Mouse (Mus musculus) megakaryocyte-erythroid progenitor cell, adult 5-6 weeks (primary cell): ENCODE results near the gene Socs3. TPM values are rescaled to one million over a fixed set of nuclear protein-coding genes. Genes with fewer than 3 reads are reported as not detected.
A peak's percentile ranks its signal among the peaks of the same experiment; 100 is the strongest.

ENCODE experiments used
- ATAC-seq: replicated peaks from 2 replicates; pipeline ENCODE4 v1.8.0; 2016; ENCODE audit warnings: mild to moderate bottlenecking, inconsistent platforms; ENCODE audit not compliant: severe bottlenecking, poor library complexity, low FRiP score, low TSS enrichment
- total RNA-seq, 2 experiments: library from RNA; stranded (forward) in 1 of 2; stranded (reverse) in 1 of 2; fragments of 200-1000, 215-1000 nt in 1 of 2; fragments of >200 nt in 1 of 2; fragmentation: Nextera tagmentation in 1 of 2; gene quantifications; 2 replicates each; pipeline ENCODE4 v1.2.3; 2014 to 2017

Gene Socs3
- total RNA-seq, 2 experiments from 2014 or later = 2.0 TPM; not detected in 1

- ATAC-seq = no peak
These were observed 5.5 kb upstream of the Socs3 start for GRCm38 (mm10) chr11:117975211-117975967.

GRCm38 (mm10) chr11:117974327-117975125 lies 4.7 kb upstream of the Socs3 start:
- ATAC-seq = 0 out of 2 replicates have a peak, but pooled peaks have one; percentile 20

GRCm38 (mm10) chr11:117973569-117973968 lies 3.7 kb upstream of the Socs3 start:
- ATAC-seq = no peak

- ATAC-seq = no peak
These were observed 3.1 kb upstream of the Socs3 start for GRCm38 (mm10) chr11:117972656-117973558.

GRCm38 (mm10) chr11:117971646-117972242 lies 1.9 kb upstream of the Socs3 start:
- ATAC-seq = no peak

GRCm38 (mm10) chr11:117971100-117971499 lies 1.3 kb upstream of the Socs3 start:
- ATAC-seq = no peak

GRCm38 (mm10) chr11:117969100-117969944 lies 525 bp downstream of the Socs3 start:
- ATAC-seq = peak; percentile 56

- ATAC-seq = no peak
These were observed 1.1 kb downstream of the Socs3 start for GRCm38 (mm10) chr11:117968716-117969099.

GRCm38 (mm10) chr11:117968016-117968671 lies 1.7 kb downstream of the Socs3 start:
- ATAC-seq = no peak

- ATAC-seq = no peak
These were observed 2.4 kb downstream of the Socs3 start for GRCm38 (mm10) chr11:117967249-117968015.

- no peak for ATAC-seq
These were observed 3.2 kb downstream of the Socs3 start for GRCm38 (mm10) chr11:117966506-117967100.

- no peak for ATAC-seq
These were observed 4.3 kb downstream of the Socs3 start for GRCm38 (mm10) chr11:117965561-117965981.

GRCm38 (mm10) chr11:117965052-117965451 lies 4.8 kb downstream of the Socs3 start:
- no peak for ATAC-seq

- no peak for ATAC-seq
These were observed 5.6 kb downstream of the Socs3 start for GRCm38 (mm10) chr11:117964294-117964693.

GRCm38 (mm10) chr11:117963872-117964271 lies 6.0 kb downstream of the Socs3 start:
- no peak for ATAC-seq

GRCm38 (mm10) chr11:117963091-117963793 lies 6.6 kb downstream of the Socs3 start:
- peak; percentile 93 for ATAC-seq
